Mouse (Mus musculus) thymus, adult 2 months (tissue): ENCODE measurements around the gene Ppara.

Experiments
- CTCF ChIP-seq: fragments of 200-500 bp; IDR thresholded peaks from 2 replicates; pipeline ENCODE4 v1.5.1; 2012; ENCODE audit warnings: mild to moderate bottlenecking, control low read depth, low read length, moderate library complexity, borderline replicate concordance; ENCODE audit not compliant: control insufficient read depth, poor library complexity, insufficient read depth; ENCODE audit errors: extremely low read depth
- POLR2A ChIP-seq: fragments of 200-500 bp; IDR thresholded peaks from 2 replicates; pipeline ENCODE4 v1.6.1; 2012; ENCODE audit warnings: mild to moderate bottlenecking, low read length, control low read depth, moderate library complexity; ENCODE audit not compliant: control insufficient read depth, poor library complexity, insufficient read depth; ENCODE audit errors: extremely low read depth

DNA sequence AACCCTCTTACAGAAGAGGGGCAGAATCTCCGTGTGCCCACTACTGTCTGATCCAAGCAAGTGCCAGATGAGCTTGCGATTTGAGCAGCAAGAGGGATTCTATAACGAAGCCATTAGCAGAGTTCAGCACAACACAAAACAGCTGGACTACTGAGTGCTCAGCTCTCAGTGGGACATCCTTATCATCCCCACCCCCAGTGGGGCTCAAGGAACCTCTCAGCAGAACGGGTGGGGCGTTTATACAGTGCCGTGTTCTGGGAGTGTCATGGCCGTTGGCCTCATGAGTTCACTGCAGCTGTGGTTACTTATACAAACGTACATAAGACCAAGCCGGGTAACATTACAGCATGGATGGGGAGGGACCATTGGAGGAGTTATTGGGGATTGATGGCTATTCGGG is 78.6 kb downstream of the Ppara start:
- TF ChIP-seq POLR2A (no peak), CTCF (no peak)
